Mouse (Mus musculus) liver, embryonic 14.5 days (tissue): ENCODE data around the gene Runx3. TPM values are rescaled to one million over a fixed set of nuclear protein-coding genes. Genes with fewer than 3 reads are reported as not detected.
A peak's percentile ranks its signal among the peaks of the same experiment; 100 is the strongest.

Experiments
- ATAC-seq: fragments of 200-750 bp; cut with Nextera tagmentation; 2 replicates; pipeline ENCODE4 v1.8.0; 2017; ENCODE audit warnings: moderate number of reproducible peaks, mild to moderate bottlenecking, moderate library complexity; ENCODE audit not compliant: insufficient read depth
- DNase-seq, 3 experiments: peaks; one replicate each; pipeline ENCODE4 v3.0.0-alpha.2; 2012 to 2013; ENCODE audit warnings: low read depth in 3 of 3, low spot score in 3 of 3
- H3K27ac ChIP-seq: fragments of 300-500 bp; sonication (generic); 2 replicates; pipeline ENCODE4 v1.5.1; 2014; ENCODE audit warnings: moderate library complexity, mild to moderate bottlenecking, control low read depth, inconsistent platforms
- H3K27me3 ChIP-seq: fragments of 300-500 bp; sonication (generic); 2 replicates; pipeline ENCODE4 v1.6.1; 2014; ENCODE audit warnings: mild to moderate bottlenecking, low read length, moderate library complexity; ENCODE audit not compliant: control insufficient read depth, insufficient read depth
- H3K36me3 ChIP-seq: fragments of 300-500 bp; sonication (generic); replicated peaks from 2 replicates; pipeline ENCODE4 v1.6.1; 2014; ENCODE audit warnings: low read depth; ENCODE audit not compliant: control insufficient read depth, insufficient read depth
- H3K4me1 ChIP-seq, 2 experiments: fragments of 200-500 bp in 1 of 2; fragments of 300-500 bp in 1 of 2; sonication (generic) in 1 of 2; replicated peaks; 2 replicates each; pipeline ENCODE4 v1.6.1; 2012 to 2014; ENCODE audit warnings: antibody characterized with exemption in 1 of 2, inconsistent platforms in 1 of 2, low read length in 1 of 2; ENCODE audit not compliant: control insufficient read depth in 2 of 2, insufficient read depth in 2 of 2
- H3K4me2 ChIP-seq: fragments of 300-500 bp; sonication (generic); 2 replicates; pipeline ENCODE4 v1.6.1; 2014; ENCODE audit warnings: low read depth, mild to moderate bottlenecking, control low read depth, moderate library complexity
- H3K4me3 ChIP-seq, 2 experiments: fragments of 200-500 bp in 1 of 2; fragments of 300-500 bp in 1 of 2; sonication (generic) in 1 of 2; 2 replicates each; pipeline ENCODE4 v1.5.1; 2012 to 2014; ENCODE audit warnings: low read depth in 2 of 2, low read length in 2 of 2, mild to moderate bottlenecking in 2 of 2, control low read depth in 1 of 2, inconsistent platforms in 1 of 2, moderate library complexity in 1 of 2; ENCODE audit not compliant: insufficient read depth in 1 of 2
- H3K9ac ChIP-seq: fragments of 300-500 bp; sonication (generic); replicated peaks from 2 replicates; pipeline ENCODE4 v1.6.1; 2014; ENCODE audit warnings: mild to moderate bottlenecking, control low read depth, moderate library complexity
- H3K9me3 ChIP-seq: fragments of 300-500 bp; sonication (generic); 2 replicates; pipeline ENCODE4 v1.6.1; 2016; ENCODE audit warnings: low read length, mixed read lengths; ENCODE audit not compliant: control insufficient read depth
- CTCF ChIP-seq: IDR thresholded peaks from 2 replicates; pipeline ENCODE4 v1.5.1; 2016; ENCODE audit warnings: antibody characterized with exemption, low read depth, control low read depth
- EP300 ChIP-seq: IDR thresholded peaks from 2 replicates; pipeline ENCODE4 v1.6.1; 2016; ENCODE audit warnings: antibody characterized with exemption, low read depth
- WGBS: fragments of 180-500 bp; shearing (Covaris S2); extraction: QIAGEN DNeasy Blood & Tissue Kit; methylation state at CpG from one replicate; pipeline ENCODE4 v1.1.7; 2014; ENCODE audit not compliant: insufficient replicate concordance; 5-methylcytosine and 5-hydroxymethylcytosine counted together
- polyA plus RNA-seq, 2 experiments: library from polyadenylated mRNA; depleted of rRNA in 1 of 2; stranded (reverse) in 1 of 2; unstranded in 1 of 2; fragments of >200 nt; fragmentation: Nextera tagmentation in 1 of 2; extraction: Ambion mirVana in 1 of 2; gene quantifications; 2 replicates each; pipeline versions ENCODE4 v1.2.1 to v1.2.3; 2012 to 2014

Runx3 gene
- polyA plus RNA-seq, 2 experiments = 0.99 to 1.2 TPM

- DNase-seq (no peak), ATAC-seq (no peak)
- TF ChIP-seq EP300 (no peak), CTCF (no peak)
- no peak overlapping the region for H3K9ac ChIP-seq
- WGBS = 53% methylated on average over 15 of the region's 15 CpGs
- no peaks in the 10 kb centered on the region for H3K4me1 ChIP-seq
- H3K27me3 ChIP-seq = peaks cover 51% of the 10 kb centered on the region
- H3K9me3 ChIP-seq = no peaks in the 10 kb centered on the region
- no peak overlapping the region for H3K4me2 ChIP-seq
- H3K27ac ChIP-seq = no peak overlapping the region
- no peak overlapping the region for H3K4me3 ChIP-seq
- H3K36me3 ChIP-seq = no peaks in the 10 kb centered on the region
These were observed 26.3 kb downstream of the Runx3 start for GRCm38 (mm10) chr4:135146734-135147133.

GRCm38 (mm10) chr4:135148660-135149059 lies 28.2 kb downstream of the Runx3 start:
- no peak overlapping the region for H3K27ac ChIP-seq
- DNase-seq = no peak
- no peak for TF ChIP-seq CTCF
- no peak for TF ChIP-seq EP300
- H3K9ac ChIP-seq = no peak overlapping the region
- peaks cover 66% of the 10 kb centered on the region for H3K27me3 ChIP-seq
- 23% methylated on average over 7 of the region's 7 CpGs for WGBS
- ATAC-seq = no peak
- no peak overlapping the region for H3K4me2 ChIP-seq
- no peak overlapping the region for H3K4me3 ChIP-seq
- H3K4me1 ChIP-seq = no peaks in the 10 kb centered on the region
- H3K9me3 ChIP-seq = no peaks in the 10 kb centered on the region
- no peaks in the 10 kb centered on the region for H3K36me3 ChIP-seq

GRCm38 (mm10) chr4:135150031-135150801 lies 29.8 kb downstream of the Runx3 start:
- H3K4me1 ChIP-seq = no peaks in the 10 kb centered on the region

GRCm38 (mm10) chr4:135151111-135151987 lies 30.9 kb downstream of the Runx3 start:
- Histone ChIP-seq H3K4me2 (no peak overlapping the region), H3K4me3 (no peak overlapping the region; a peak in 1 of 4 replicates)

More at GRCm38 (mm10) chr4:135150031-135150801, 29.8 kb downstream of the Runx3 start:
- Histone ChIP-seq H3K36me3 (no peaks in the 10 kb centered on the region), H3K9ac (no peak overlapping the region), H3K4me2 (0 out of 2 replicates have a peak overlapping the region, but pooled peaks have one; percentile 11), H3K4me3 (no peak overlapping the region), H3K9me3 (no peaks in the 10 kb centered on the region), H3K27ac (no peak overlapping the region), H3K27me3 (peaks cover 82% of the 10 kb centered on the region)
- ATAC-seq (no peak), DNase-seq (peak in 1 of 3 experiments; percentile 25)
- TF ChIP-seq EP300 = no peak
- TF ChIP-seq CTCF = peak; percentile 94
- WGBS = 7% methylated on average over 32 of the region's 32 CpGs

More at GRCm38 (mm10) chr4:135151111-135151987, 30.9 kb downstream of the Runx3 start:
- DNase-seq (no peak), ATAC-seq (no peak)
- no peaks in the 10 kb centered on the region for H3K36me3 ChIP-seq
- no peaks in the 10 kb centered on the region for H3K4me1 ChIP-seq
- no peak overlapping the region for H3K27ac ChIP-seq
- H3K27me3 ChIP-seq = peaks cover 91% of the 10 kb centered on the region
- 49% methylated on average over 34 of the region's 34 CpGs for WGBS
- H3K9me3 ChIP-seq = no peaks in the 10 kb centered on the region
- TF ChIP-seq EP300 = no peak
- TF ChIP-seq CTCF = no peak
- no peak overlapping the region for H3K9ac ChIP-seq
